In genomic region chr16:6348581-6349241, GRCm38 (mm10) we compare ENCODE assay signal across 8 mouse cellular contexts.
DNase-seq lines count a peak whose midpoint lies in the region; TF ChIP-seq lines count a peak whose summit lies in the region.

No protein-coding gene starts in this region.

- H3K36me3 ChIP-seq in thymus, adult 2 months (ENCODE audit: control insufficient read depth, insufficient read depth, low read length), result no peaks in the 10 kb centered on the region

- no peaks in the 10 kb centered on the region for H3K27me3 ChIP-seq in thymus, adult 2 months (ENCODE audit: control insufficient read depth, insufficient read depth, low read length)

- H3K4me1 ChIP-seq in olfactory bulb, adult 2 months (ENCODE audit: control insufficient read depth, insufficient read depth, low read length), result peaks cover 7% of the 10 kb centered on the region
- no peaks in the 10 kb centered on the region for H3K4me1 ChIP-seq in thymus, adult 2 months (replicated peaks; ENCODE audit: control insufficient read depth, insufficient read depth, low read length)

- peak; percentile 3 for DNase-seq in urinary bladder, postnatal 14 days (ENCODE audit: low spot score)
- no peak for DNase-seq in urinary bladder, postnatal 10 days (ENCODE audit: low spot score)
- peak; percentile 75 for DNase-seq in embryo, embryonic 11 days
- peak; percentile 4 to 5 for DNase-seq in heart, postnatal 10 days
- DNase-seq in left cerebral cortex, postnatal 36 days (ENCODE audit: low spot score in 2 of 2), result peak; percentile 76 to 78
- no peak for DNase-seq in thymus, adult 2 months
- no peak for DNase-seq in kidney, adult 18-20 months

- no peak for TF ChIP-seq POLR2A in olfactory bulb, adult 2 months (IDR thresholded peaks at IDR 0.05; ENCODE audit: insufficient read depth, low read depth, low read length)
- TF ChIP-seq POLR2A in thymus, adult 2 months (IDR thresholded peaks at IDR 0.05; ENCODE audit: control insufficient read depth, extremely low read depth, insufficient read depth, low read length, poor library complexity), result no peak

- no peak for TF ChIP-seq CTCF in olfactory bulb, adult 2 months (IDR thresholded peaks at IDR 0.05; ENCODE audit: insufficient read depth, low read depth, low read length)
- TF ChIP-seq CTCF in thymus, adult 2 months (IDR thresholded peaks at IDR 0.05; ENCODE audit: borderline replicate concordance, control insufficient read depth, extremely low read depth, insufficient read depth, low read length, poor library complexity), result no peak

- peak overlapping the region; percentile 49 for H3K4me3 ChIP-seq in olfactory bulb, adult 2 months (ENCODE audit: insufficient read depth, low read depth, low read length)
- H3K4me3 ChIP-seq in thymus, adult 2 months (ENCODE audit: control insufficient read depth, insufficient read depth, low read length), result no peak overlapping the region

- intact Hi-C loops in heart, postnatal 10 days (cut with DNase I), result no loop called here
- intact Hi-C loops in left cerebral cortex, postnatal 36 days (cut with DNase I), result no loop called here

- WGBS in olfactory bulb, adult 2 months, result under 1% methylated on average over 41 of the region's 41 CpGs
- 8% methylated on average over 41 of the region's 41 CpGs for WGBS in thymus, adult 2 months

- H3K27ac ChIP-seq in olfactory bulb, adult 2 months (ENCODE audit: insufficient read depth, low read depth, low read length), result no peak overlapping the region
- no peak overlapping the region for H3K27ac ChIP-seq in thymus, adult 2 months (ENCODE audit: control insufficient read depth, insufficient read depth, low read length)

Comparison
In these comparisons a context has a peak if more than half of its experiments do, and no peak if none do; other contexts are left out.
1. DNase-seq: peak in urinary bladder, postnatal 14 days (single experiment), embryo, embryonic 11 days (single experiment), heart, postnatal 10 days (2 of 2) and left cerebral cortex, postnatal 36 days (2 of 2); none in urinary bladder, postnatal 10 days (single experiment), thymus, adult 2 months (single experiment) and kidney, adult 18-20 months (single experiment).